Mouse (Mus musculus): ENCODE results near the gene Rbm17. TPM values are rescaled to one million over a fixed set of nuclear protein-coding genes. Genes with fewer than 3 reads are reported as not detected.
A peak's percentile ranks its signal among the peaks of the same experiment; 100 is the strongest.

Rbm17 gene
- total RNA-seq (2018; cell fraction: chromatin; rRNA removed): 100 to 1,000 TPM in 18 of 26 experiments, 10 to 100 TPM in 8; 27.1 to 186 (median 125) TPM
- 10 to 100 TPM; 59.7 to 86.9 (median 72.2) TPM for total RNA-seq (2018; cell fraction: cytosol; rRNA removed)
- 100 to 1,000 TPM in 2 of 26 experiments, 10 to 100 TPM in 24; 32.3 to 112 (median 72.3) TPM for total RNA-seq (2018; cell fraction: nucleus; rRNA removed)
- 69.8 to 119 TPM (median 79.7 TPM) in 3 replicates for polyA plus RNA-seq (2018)

- WGBS (ENCODE audit: missing documents): 91% methylated on average over 5 of the region's 5 CpGs
- Histone ChIP-seq H3K4me3 (ENCODE audit: inconsistent target) (no peak within 1 kb of the TSS), H3K36me3 (ENCODE audit: inconsistent target) (0 out of 2 replicates have a peak, but pooled peaks cover 4% of the 10 kb centered on the region), H3K79me2 (ENCODE audit: inconsistent target) (peaks cover 37% of the 10 kb centered on the region), H3K27ac (no peak within 1 kb of the TSS)
Measured at GRCm38 (mm10) chr2:11604053-11604452, at the start of gene Rbm17. Gene Rbm17, minus strand, starts transcription at chr2:11604153.

DNA sequence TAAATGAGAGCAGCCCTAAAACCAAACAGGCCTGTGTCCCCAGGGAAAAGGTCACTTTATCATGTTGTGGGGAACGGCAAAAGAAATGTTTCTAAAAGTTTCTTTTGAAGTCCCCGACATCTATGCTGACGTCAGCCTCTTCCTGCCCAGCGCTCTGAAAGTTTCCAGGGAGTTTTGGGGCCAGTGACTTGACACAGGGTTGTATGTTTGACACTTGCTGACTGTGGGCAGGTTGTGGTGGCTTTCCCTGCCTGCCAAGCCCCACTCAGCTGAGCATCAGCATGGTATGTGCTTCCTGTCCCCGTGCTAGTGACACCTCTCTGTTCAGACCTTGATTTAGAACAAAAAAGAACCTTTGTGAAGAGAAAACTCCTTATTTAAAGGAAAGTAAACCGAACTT is 49.4 kb upstream of the Rbm17 start:
- no peak overlapping the region for H3K4me3 ChIP-seq (ENCODE audit: inconsistent target)
- H3K27ac ChIP-seq: no peak overlapping the region
- 16% methylated on average over 6 of the region's 6 CpGs for WGBS (ENCODE audit: missing documents)

GRCm38 (mm10) chr2:11652780-11653179 is 48.8 kb upstream of the Rbm17 start:
- Histone ChIP-seq H3K4me3 (ENCODE audit: inconsistent target) (no peak overlapping the region), H3K79me2 (ENCODE audit: inconsistent target) (no peaks in the 10 kb centered on the region)
- WGBS (ENCODE audit: missing documents): 83% methylated on average over 2 of the region's 2 CpGs

More for the DNA sequence above, 49.4 kb upstream of the Rbm17 start:
- Histone ChIP-seq H3K36me3 (ENCODE audit: inconsistent target) (no peaks in the 10 kb centered on the region), H3K79me2 (ENCODE audit: inconsistent target) (no peaks in the 10 kb centered on the region)

GRCm38 (mm10) chr2:11652196-11652595 is 48.2 kb upstream of the Rbm17 start:
- H3K27ac ChIP-seq: no peak overlapping the region
- H3K4me3 ChIP-seq (ENCODE audit: inconsistent target): no peak overlapping the region
- H3K36me3 ChIP-seq (ENCODE audit: inconsistent target): no peaks in the 10 kb centered on the region
- H3K79me2 ChIP-seq (ENCODE audit: inconsistent target): no peaks in the 10 kb centered on the region
- WGBS (ENCODE audit: missing documents): 100% methylated on average over 3 of the region's 3 CpGs

More at GRCm38 (mm10) chr2:11652780-11653179, 48.8 kb upstream of the Rbm17 start:
- Histone ChIP-seq H3K36me3 (ENCODE audit: inconsistent target) (no peaks in the 10 kb centered on the region), H3K27ac (no peak overlapping the region)

- H3K79me2 ChIP-seq (ENCODE audit: inconsistent target): no peaks in the 10 kb centered on the region
- 92% methylated on average over 3 of the region's 3 CpGs for WGBS (ENCODE audit: missing documents)
- H3K36me3 ChIP-seq (ENCODE audit: inconsistent target): no peaks in the 10 kb centered on the region
- H3K4me3 ChIP-seq (ENCODE audit: inconsistent target): no peak overlapping the region
- H3K27ac ChIP-seq: no peak overlapping the region
Measured at GRCm38 (mm10) chr2:11651476-11651875, 47.5 kb upstream of the Rbm17 start.

DNA sequence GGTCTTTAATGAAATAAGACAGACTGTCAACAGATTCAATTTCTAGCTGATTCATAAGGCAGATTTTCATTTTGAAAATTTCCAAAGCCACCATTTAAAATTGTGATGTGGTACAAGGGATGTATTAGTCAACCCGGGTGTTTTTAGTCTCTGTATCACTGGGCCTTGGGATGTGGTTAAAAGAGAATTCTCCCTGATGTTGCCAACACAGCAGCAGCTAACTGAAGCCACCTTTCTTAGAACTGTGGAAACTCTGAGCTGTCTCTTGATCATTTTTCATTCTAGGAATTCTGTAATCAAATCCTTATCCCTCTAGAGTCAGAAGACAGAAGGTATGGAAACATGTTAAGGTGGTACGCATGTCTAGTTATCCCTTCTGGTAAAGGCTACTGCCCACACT is 41.3 kb upstream of the Rbm17 start:
- Histone ChIP-seq H3K36me3 (ENCODE audit: inconsistent target) (no peaks in the 10 kb centered on the region), H3K4me3 (ENCODE audit: inconsistent target) (no peak overlapping the region), H3K79me2 (ENCODE audit: inconsistent target) (no peaks in the 10 kb centered on the region), H3K27ac (no peak overlapping the region)
- 86% methylated on average over 2 of the region's 2 CpGs for WGBS (ENCODE audit: missing documents)

DNA sequence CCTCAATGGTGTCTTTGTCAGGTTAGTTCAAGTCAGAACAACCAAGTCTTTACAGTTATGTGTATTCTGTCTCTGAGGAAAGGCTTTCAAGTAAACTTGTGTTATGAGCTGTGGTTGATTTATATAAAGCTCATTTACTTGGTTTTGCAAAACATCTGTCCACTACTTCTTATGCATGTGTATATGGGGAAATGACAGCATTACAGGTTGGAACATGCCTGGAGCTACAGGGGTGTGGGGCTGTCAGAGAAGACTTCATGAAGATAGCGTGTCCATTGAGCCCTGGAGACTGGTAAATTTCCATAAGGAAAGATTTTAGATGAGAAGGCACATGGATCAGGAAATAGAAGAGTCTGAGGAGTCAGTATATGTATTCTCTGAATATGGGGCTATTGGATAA is 40.1 kb upstream of the Rbm17 start:
- H3K27ac ChIP-seq: no peak overlapping the region
- H3K36me3 ChIP-seq (ENCODE audit: inconsistent target): no peaks in the 10 kb centered on the region
- H3K79me2 ChIP-seq (ENCODE audit: inconsistent target): no peaks in the 10 kb centered on the region
- 100% methylated on average over 1 of the region's 1 CpGs for WGBS (ENCODE audit: missing documents)
- no peak overlapping the region for H3K4me3 ChIP-seq (ENCODE audit: inconsistent target)

DNA sequence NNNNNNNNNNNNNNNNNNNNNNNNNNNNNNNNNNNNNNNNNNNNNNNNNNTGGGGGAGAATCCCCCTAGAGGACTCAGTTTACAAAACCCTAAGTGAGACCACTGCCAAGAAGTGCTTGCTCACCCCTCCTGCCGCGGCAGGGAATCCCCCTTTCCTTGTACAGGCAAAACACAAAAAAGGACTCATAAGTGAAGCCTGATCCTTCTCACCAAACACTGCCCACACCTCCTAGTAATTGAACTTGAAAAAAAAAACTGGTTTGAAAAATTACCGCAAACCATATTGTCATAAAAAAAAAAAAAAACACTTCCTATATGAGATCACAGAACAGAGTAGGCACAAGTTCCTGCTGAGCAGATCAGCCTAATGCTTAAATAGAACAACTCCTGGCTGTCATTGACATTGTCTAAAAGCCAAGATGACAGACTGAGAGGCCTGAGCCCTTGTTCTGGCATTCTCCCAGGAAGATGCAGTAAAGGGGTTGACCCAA is 38.5 kb upstream of the Rbm17 start, which contains the start of gene Il2ra:
Gene Il2ra (plus strand): TSS at position 357 of the 491 bp plus-strand sequence.
- H3K79me2 ChIP-seq (ENCODE audit: inconsistent target): no peaks in the 10 kb centered on the region
- H3K27ac ChIP-seq: no peak within 1 kb of the TSS
- H3K36me3 ChIP-seq (ENCODE audit: inconsistent target): no peaks in the 10 kb centered on the region
- 72% methylated on average over 3 of the region's 3 CpGs for WGBS (ENCODE audit: missing documents)
- no peak within 1 kb of the TSS for H3K4me3 ChIP-seq (ENCODE audit: inconsistent target)

- no peak overlapping the region for H3K4me3 ChIP-seq (ENCODE audit: inconsistent target)
- no peaks in the 10 kb centered on the region for H3K79me2 ChIP-seq (ENCODE audit: inconsistent target)
- no peaks in the 10 kb centered on the region for H3K36me3 ChIP-seq (ENCODE audit: inconsistent target)
- 0% methylated on average over 1 of the region's 1 CpGs for WGBS (ENCODE audit: missing documents)
- H3K27ac ChIP-seq: peak overlapping the region; percentile 54
Measured at GRCm38 (mm10) chr2:11637115-11637514, 33.2 kb upstream of the Rbm17 start.

DNA sequence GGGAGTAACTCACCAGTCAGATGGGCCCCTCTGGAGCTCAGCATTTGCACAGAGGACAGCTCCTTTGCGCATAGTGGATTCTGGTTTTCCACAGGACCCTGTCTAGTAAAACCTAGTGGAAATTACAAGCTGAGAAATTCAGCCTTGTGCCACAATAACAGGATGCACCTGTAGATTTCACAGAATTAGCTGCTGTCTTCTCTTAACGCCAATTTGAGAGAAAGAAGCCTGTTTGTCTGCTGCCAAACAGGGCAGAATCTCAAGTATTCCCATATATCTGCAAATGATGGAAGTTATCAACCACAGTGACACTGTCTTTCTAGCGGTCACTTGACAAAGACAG is 32.2 kb upstream of the Rbm17 start:
- Histone ChIP-seq H3K36me3 (ENCODE audit: inconsistent target) (no peaks in the 10 kb centered on the region), H3K79me2 (ENCODE audit: inconsistent target) (no peaks in the 10 kb centered on the region), H3K4me3 (ENCODE audit: inconsistent target) (no peak overlapping the region), H3K27ac (no peak overlapping the region)
- 78% methylated on average over 3 of the region's 3 CpGs for WGBS (ENCODE audit: missing documents)

DNA sequence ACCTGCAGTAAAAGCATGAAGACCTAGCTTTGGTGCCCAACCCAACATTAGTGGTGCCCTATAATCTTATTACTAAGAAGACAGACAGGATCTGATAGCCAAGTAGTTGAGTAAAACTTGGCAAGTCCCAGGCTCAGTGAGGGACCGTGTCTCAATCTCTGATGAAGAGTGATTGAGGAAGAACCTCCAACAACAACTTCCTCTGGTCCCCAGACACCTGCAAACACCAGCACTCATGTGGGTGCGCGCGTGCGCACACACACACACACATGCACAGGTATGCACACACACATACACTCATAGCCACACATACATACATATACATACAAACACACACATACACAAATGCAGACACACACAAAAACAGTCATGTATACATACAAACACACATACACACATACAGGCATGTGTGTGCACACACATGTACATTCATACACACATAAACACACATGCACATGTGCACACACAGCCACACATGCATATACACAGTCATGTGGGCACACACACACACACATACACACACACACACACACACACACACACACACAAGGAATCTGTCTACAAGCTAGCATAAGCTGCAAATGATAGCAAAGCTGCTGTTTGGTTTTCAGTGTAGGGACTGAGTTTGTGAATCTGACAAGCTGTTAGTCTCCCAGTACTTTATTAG is 31.7 kb upstream of the Rbm17 start:
- Histone ChIP-seq H3K27ac (no peak overlapping the region), H3K4me3 (ENCODE audit: inconsistent target) (no peak overlapping the region), H3K79me2 (ENCODE audit: inconsistent target) (no peaks in the 10 kb centered on the region), H3K36me3 (ENCODE audit: inconsistent target) (no peaks in the 10 kb centered on the region)
- WGBS (ENCODE audit: missing documents): 89% methylated on average over 5 of the region's 5 CpGs

- 93% methylated on average over 6 of the region's 6 CpGs for WGBS (ENCODE audit: missing documents)
- no peaks in the 10 kb centered on the region for H3K36me3 ChIP-seq (ENCODE audit: inconsistent target)
- no peak overlapping the region for H3K4me3 ChIP-seq (ENCODE audit: inconsistent target)
- H3K27ac ChIP-seq: no peak overlapping the region
- no peaks in the 10 kb centered on the region for H3K79me2 ChIP-seq (ENCODE audit: inconsistent target)
Measured at GRCm38 (mm10) chr2:11635035-11635434, 31.1 kb upstream of the Rbm17 start.

GRCm38 (mm10) chr2:11625890-11626289 is 21.9 kb upstream of the Rbm17 start, which contains the start of gene Gm17490:
Gene Gm17490, minus strand, starts transcription at chr2:11626264.
- H3K36me3 ChIP-seq (ENCODE audit: inconsistent target): no peaks in the 10 kb centered on the region

DNA sequence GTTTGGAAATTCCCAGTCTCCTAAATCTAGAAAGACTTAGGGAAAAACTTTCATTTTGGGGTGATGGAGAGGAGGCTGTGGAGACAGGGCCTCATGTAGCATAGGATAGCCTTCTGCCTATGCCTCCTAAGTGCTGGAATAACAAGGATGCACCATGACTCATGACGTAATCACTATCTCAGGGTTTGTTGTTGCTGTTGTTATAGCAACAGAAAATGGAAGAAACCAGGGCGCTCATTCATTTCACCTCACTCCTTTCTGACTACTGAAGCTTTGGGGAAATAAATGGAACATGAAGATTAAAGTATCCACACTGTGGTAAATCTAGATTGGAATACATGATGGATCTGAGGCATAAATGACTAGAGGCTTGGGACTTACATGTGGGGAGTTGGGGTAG is 19.8 kb upstream of the Rbm17 start:
- Histone ChIP-seq H3K4me3 (ENCODE audit: inconsistent target) (no peak overlapping the region), H3K27ac (no peak overlapping the region), H3K36me3 (ENCODE audit: inconsistent target) (no peaks in the 10 kb centered on the region), H3K79me2 (ENCODE audit: inconsistent target) (no peaks in the 10 kb centered on the region)
- 87% methylated on average over 2 of the region's 2 CpGs for WGBS (ENCODE audit: missing documents)

More at GRCm38 (mm10) chr2:11625890-11626289, 21.9 kb upstream of the Rbm17 start, which contains the start of gene Gm17490:
- no peak within 1 kb of the TSS for H3K27ac ChIP-seq
- H3K79me2 ChIP-seq (ENCODE audit: inconsistent target): no peaks in the 10 kb centered on the region
- no peak within 1 kb of the TSS for H3K4me3 ChIP-seq (ENCODE audit: inconsistent target)
- WGBS (ENCODE audit: missing documents): 99% methylated on average over 5 of the region's 5 CpGs

- H3K27ac ChIP-seq: no peak overlapping the region
- H3K4me3 ChIP-seq (ENCODE audit: inconsistent target): no peak overlapping the region
- no peaks in the 10 kb centered on the region for H3K79me2 ChIP-seq (ENCODE audit: inconsistent target)
- WGBS (ENCODE audit: missing documents): 94% methylated on average over 8 of the region's 8 CpGs
- H3K36me3 ChIP-seq (ENCODE audit: inconsistent target): no peaks in the 10 kb centered on the region
Measured at GRCm38 (mm10) chr2:11623173-11623572, 19.2 kb upstream of the Rbm17 start.

Data from macrophage (primary cell).